Mouse (Mus musculus): ENCODE results near the gene Dynlt1c.
"Not testable (repeated sequence)": the region's sequence is repeated elsewhere in the genome, so short reads cannot be mapped to it uniquely, and the experiment has no call there.

Gene Dynlt1c

GRCm38 (mm10) chr17:6619271-6619670 is 17.8 kb downstream of the Dynlt1c start:
- not testable (repeated sequence) for DNase-seq (ENCODE audit: low spot score)

GRCm38 (mm10) chr17:6620035-6620434 is 18.6 kb downstream of the Dynlt1c start:
- DNase-seq (ENCODE audit: low spot score) = not testable (repeated sequence)

GRCm38 (mm10) chr17:6620730-6621451 is 19.4 kb downstream of the Dynlt1c start:
- not testable (repeated sequence) for DNase-seq (ENCODE audit: low spot score)

- DNase-seq (ENCODE audit: low spot score) = not testable (repeated sequence)
Observed at GRCm38 (mm10) chr17:6621976-6622375, 20.5 kb downstream of the Dynlt1c start.

GRCm38 (mm10) chr17:6624926-6625558 is 23.6 kb downstream of the Dynlt1c start:
- DNase-seq (ENCODE audit: low spot score) = not testable (repeated sequence)

- not testable (repeated sequence) for DNase-seq (ENCODE audit: low spot score)
Observed at GRCm38 (mm10) chr17:6630398-6630797, 28.9 kb downstream of the Dynlt1c start.

- not testable (repeated sequence) for DNase-seq (ENCODE audit: low spot score)
Observed at GRCm38 (mm10) chr17:6632850-6633249, 31.4 kb downstream of the Dynlt1c start.

- not testable (repeated sequence) for DNase-seq (ENCODE audit: low spot score)
Observed at GRCm38 (mm10) chr17:6635781-6636180, 34.3 kb downstream of the Dynlt1c start.

- no peak for DNase-seq (ENCODE audit: low spot score)
Observed at GRCm38 (mm10) chr17:6636861-6637260, 35.4 kb downstream of the Dynlt1c start.

- DNase-seq (ENCODE audit: low spot score) = not testable (repeated sequence)
Observed at GRCm38 (mm10) chr17:6637434-6637833, 36.0 kb downstream of the Dynlt1c start.

- DNase-seq (ENCODE audit: low spot score) = not testable (repeated sequence)
Observed at GRCm38 (mm10) chr17:6638444-6638843, 37.0 kb downstream of the Dynlt1c start.

- not testable (repeated sequence) for DNase-seq (ENCODE audit: low spot score)
Observed at GRCm38 (mm10) chr17:6639486-6639885, 38.0 kb downstream of the Dynlt1c start.

- not testable (repeated sequence) for DNase-seq (ENCODE audit: low spot score)
Observed at GRCm38 (mm10) chr17:6640044-6640637, 38.7 kb downstream of the Dynlt1c start.

- DNase-seq (ENCODE audit: low spot score) = not testable (repeated sequence)
Observed at GRCm38 (mm10) chr17:6640771-6641429, 39.4 kb downstream of the Dynlt1c start.

GRCm38 (mm10) chr17:6644210-6644609 is 42.7 kb downstream of the Dynlt1c start:
- not testable (repeated sequence) for DNase-seq (ENCODE audit: low spot score)

- DNase-seq (ENCODE audit: low spot score) = not testable (repeated sequence)
Observed at GRCm38 (mm10) chr17:6644673-6645072, 43.2 kb downstream of the Dynlt1c start.

- DNase-seq (ENCODE audit: low spot score) = not testable (repeated sequence)
Observed at GRCm38 (mm10) chr17:6645668-6646067, 44.2 kb downstream of the Dynlt1c start.

- DNase-seq (ENCODE audit: low spot score) = not testable (repeated sequence)
Observed at GRCm38 (mm10) chr17:6646841-6647240, 45.4 kb downstream of the Dynlt1c start.

- DNase-seq (ENCODE audit: low spot score) = not testable (repeated sequence)
Observed at GRCm38 (mm10) chr17:6647452-6647851, 46.0 kb downstream of the Dynlt1c start.

GRCm38 (mm10) chr17:6650904-6651565 is 49.6 kb downstream of the Dynlt1c start:
- not testable (repeated sequence) for DNase-seq (ENCODE audit: low spot score)

GRCm38 (mm10) chr17:6653341-6653946 is 52.0 kb downstream of the Dynlt1c start:
- DNase-seq (ENCODE audit: low spot score) = not testable (repeated sequence)

Data from retina, embryonic 14.5 days (tissue).